Mouse (Mus musculus) liver, adult 2 months (tissue): ENCODE measurements around the gene Slc26a10. TPM values are rescaled to one million over a fixed set of nuclear protein-coding genes. Genes with fewer than 3 reads are reported as not detected.

Source experiments
- DNase-seq: peaks from one replicate; pipeline ENCODE4 v3.0.0-alpha.2; 2011; ENCODE audit warnings: low read depth, low spot score; ENCODE audit errors: extremely low read depth
- H3K27ac ChIP-seq: fragments of 200-500 bp; replicated peaks from 2 replicates; pipeline ENCODE4 v1.5.1; 2012; ENCODE audit warnings: low read depth, mild to moderate bottlenecking, control low read depth, inconsistent platforms, low read length; ENCODE audit not compliant: insufficient read depth
- H3K27me3 ChIP-seq: fragments of 200-500 bp; 2 replicates; pipeline ENCODE4 v1.6.1; 2012; ENCODE audit warnings: mild to moderate bottlenecking, moderate library complexity, low read length, inconsistent platforms; ENCODE audit not compliant: control insufficient read depth, insufficient read depth
- H3K36me3 ChIP-seq: fragments of 200-500 bp; 2 replicates; pipeline ENCODE4 v1.6.1; 2012; ENCODE audit warnings: low read length, inconsistent platforms; ENCODE audit not compliant: control insufficient read depth, insufficient read depth
- H3K4me1 ChIP-seq: fragments of 200-500 bp; 2 replicates; pipeline ENCODE4 v1.6.1; 2011; ENCODE audit warnings: low read length; ENCODE audit not compliant: control insufficient read depth, insufficient read depth
- H3K4me3 ChIP-seq: fragments of 200-500 bp; 2 replicates; pipeline ENCODE4 v1.5.1; 2011; ENCODE audit warnings: low read depth, mild to moderate bottlenecking, control low read depth, low read length, moderate library complexity; ENCODE audit not compliant: insufficient read depth
- H3K79me2 ChIP-seq: fragments of 200-500 bp; 2 replicates; pipeline ENCODE4 v1.6.1; 2012; ENCODE audit warnings: inconsistent platforms, mild to moderate bottlenecking, low read length, moderate library complexity; ENCODE audit not compliant: control insufficient read depth, insufficient read depth
- H3K9ac ChIP-seq: fragments of 200-500 bp; 2 replicates; pipeline ENCODE4 v1.6.1; 2012; ENCODE audit warnings: low read depth, mild to moderate bottlenecking, control low read depth, inconsistent platforms, low read length
- CTCF ChIP-seq: fragments of 200-500 bp; IDR thresholded peaks from 2 replicates; pipeline ENCODE4 v1.5.1; 2011; ENCODE audit warnings: low read depth, low read length, control low read depth
- POLR2A ChIP-seq: fragments of 200-500 bp; IDR thresholded peaks from 2 replicates; pipeline ENCODE4 v1.6.1; 2011; ENCODE audit warnings: low read length, control low read depth; ENCODE audit not compliant: insufficient read depth; ENCODE audit errors: extremely low read depth
- WGBS: fragments of 180-500 bp; shearing (Covaris S2); methylation state at CpG from one replicate; pipeline ENCODE4 v1.1.7; 2018; 5-methylcytosine and 5-hydroxymethylcytosine counted together
- polyA plus RNA-seq: library from polyadenylated mRNA; depleted of rRNA; stranded (reverse); fragments of >200 nt; gene quantifications from 2 replicates; pipeline ENCODE4 v1.2.3, GENCODE M21; 2012
- total RNA-seq: library from RNA; depleted of rRNA; stranded (reverse); fragments of >200 nt; gene quantifications from 2 replicates; pipeline ENCODE4 v1.2.3, GENCODE M21; 2014

The Slc26a10 gene
- total and polyA plus RNA-seq, 2 experiments: 3.1 to 4.1 TPM

DNA sequence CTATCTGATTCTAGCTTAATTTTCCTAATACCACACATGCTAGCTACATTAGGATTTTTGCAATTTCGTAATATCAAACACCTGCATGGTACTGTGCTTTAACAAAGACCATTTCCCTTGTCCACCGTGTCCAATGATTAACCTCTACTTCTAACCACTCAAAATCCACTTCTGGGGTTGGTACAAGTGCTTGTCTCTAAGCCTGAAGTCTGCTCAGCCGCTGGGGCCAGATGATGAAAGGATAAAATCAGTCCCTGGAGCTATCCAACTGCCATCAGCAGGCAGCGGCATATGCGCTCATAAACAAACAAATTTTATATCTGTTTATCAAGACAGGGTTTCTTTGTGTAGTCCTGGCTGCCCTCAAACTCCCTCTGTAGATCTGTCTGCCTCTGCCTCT is 24.1 kb upstream of the Slc26a10 start:
- H3K4me3 ChIP-seq: no peak overlapping the region
- H3K79me2 ChIP-seq: no peaks in the 10 kb centered on the region
- DNase-seq: no peak
- H3K36me3 ChIP-seq: peaks cover 17% of the 10 kb centered on the region
- H3K4me1 ChIP-seq: no peaks in the 10 kb centered on the region
- H3K9ac ChIP-seq: no peak overlapping the region
- no peaks in the 10 kb centered on the region for H3K27me3 ChIP-seq
- no peak overlapping the region for H3K27ac ChIP-seq
- no peak for TF ChIP-seq CTCF
- 86% methylated on average over 5 of the region's 5 CpGs for WGBS

DNA sequence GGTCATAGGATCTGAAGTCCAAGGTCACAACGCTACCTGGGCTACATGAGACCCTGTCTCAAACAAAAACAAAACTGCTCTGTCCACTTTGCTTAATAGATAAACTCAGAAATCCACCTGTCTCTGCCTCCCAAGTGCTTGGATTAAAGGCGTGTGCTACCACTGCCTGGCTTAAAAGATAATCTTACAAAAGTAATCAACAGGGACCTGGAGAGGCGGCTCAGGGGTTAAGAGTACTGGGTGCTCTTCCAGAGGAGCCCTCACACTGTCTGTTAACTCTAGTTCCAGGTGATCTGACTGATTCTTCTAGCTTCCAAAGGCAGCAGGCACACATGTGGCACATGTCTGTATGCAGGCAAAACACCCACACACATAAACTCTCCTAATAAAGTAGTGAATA is 22.7 kb upstream of the Slc26a10 start:
- Histone ChIP-seq H3K9ac (no peak overlapping the region), H3K4me3 (no peak overlapping the region), H3K27ac (no peak overlapping the region)

DNA sequence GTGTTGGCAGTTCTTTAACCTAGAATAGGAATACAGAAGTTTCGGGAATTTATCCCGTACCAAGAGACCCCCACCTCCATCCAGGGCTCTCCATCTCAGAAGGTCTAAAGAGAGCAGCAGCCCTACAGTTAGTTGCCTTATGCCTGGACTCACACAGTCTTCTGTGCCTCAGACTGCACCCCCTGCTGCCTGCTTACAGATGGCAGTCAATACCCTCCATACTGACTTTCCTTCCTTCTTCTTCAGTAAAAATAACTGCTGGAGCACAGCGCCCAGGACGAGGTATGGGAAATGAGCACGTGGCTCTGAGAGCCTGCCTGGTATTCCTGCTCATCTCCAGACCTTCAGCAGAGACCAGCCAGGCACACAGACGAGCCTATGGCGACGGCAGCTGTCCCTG is 19.8 kb upstream of the Slc26a10 start:
- 87% methylated on average over 8 of the region's 8 CpGs for WGBS
- no peak overlapping the region for H3K9ac ChIP-seq
- no peaks in the 10 kb centered on the region for H3K79me2 ChIP-seq
- H3K36me3 ChIP-seq: peaks cover 13% of the 10 kb centered on the region; the same call in 1 of the 2 replicates
- no peaks in the 10 kb centered on the region for H3K4me1 ChIP-seq
- no peaks in the 10 kb centered on the region for H3K27me3 ChIP-seq
- H3K27ac ChIP-seq: no peak overlapping the region
- no peak overlapping the region for H3K4me3 ChIP-seq
- no peak for DNase-seq
- TF ChIP-seq POLR2A (no peak), CTCF (no peak)

More for the DNA sequence above, 22.7 kb upstream of the Slc26a10 start:
- Histone ChIP-seq H3K36me3 (peaks cover 17% of the 10 kb centered on the region), H3K4me1 (no peaks in the 10 kb centered on the region), H3K79me2 (no peaks in the 10 kb centered on the region), H3K27me3 (no peaks in the 10 kb centered on the region)
- TF ChIP-seq POLR2A (no peak), CTCF (no peak)
- no peak for DNase-seq
- 80% methylated on average over 3 of the region's 3 CpGs for WGBS

DNA sequence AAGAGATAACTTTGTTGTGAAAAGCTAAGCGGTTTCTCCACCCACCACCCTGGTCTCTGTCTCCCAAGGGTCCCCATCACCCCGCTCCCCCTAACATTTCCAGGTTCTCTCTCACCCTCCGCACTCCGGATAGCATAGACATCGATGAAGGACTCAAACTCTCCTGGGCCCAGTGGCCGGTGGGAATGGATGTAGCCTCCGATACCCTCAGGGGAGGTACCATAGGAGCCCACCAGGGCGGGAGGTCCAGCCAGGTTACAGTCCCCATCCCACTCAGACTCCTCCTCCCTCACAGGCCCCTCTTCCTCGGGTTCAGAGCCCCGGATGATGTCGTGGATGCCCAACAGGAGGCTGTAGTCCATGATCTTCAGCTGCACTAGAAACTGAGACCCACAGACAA is 19.0 kb upstream of the Slc26a10 start:
- no peak overlapping the region for H3K4me3 ChIP-seq
- WGBS: 91% methylated on average over 11 of the region's 11 CpGs

DNA sequence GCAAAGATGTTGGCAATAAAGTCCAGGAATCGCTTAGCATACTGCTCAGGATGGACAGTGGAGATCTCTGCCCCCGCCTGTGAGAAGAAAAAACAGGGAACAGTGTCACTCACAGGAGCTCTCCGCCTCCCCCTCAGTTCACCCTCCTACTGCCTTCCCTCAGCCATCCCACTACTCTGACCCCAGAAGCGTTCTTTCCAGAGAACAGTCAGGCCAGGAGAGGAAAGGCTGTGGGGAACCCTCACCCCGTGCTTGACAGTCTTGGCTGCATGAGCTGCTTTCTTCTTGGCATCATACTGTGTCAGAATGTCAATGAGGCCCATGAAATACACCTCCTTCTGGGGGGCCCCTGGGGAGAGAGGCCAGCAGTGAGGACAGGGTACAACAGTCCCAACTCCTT is 18.6 kb upstream of the Slc26a10 start:
- Histone ChIP-seq H3K4me3 (no peak overlapping the region), H3K36me3 (peaks cover 8% of the 10 kb centered on the region; the same call in 1 of the 2 replicates), H3K79me2 (no peaks in the 10 kb centered on the region), H3K27ac (no peak overlapping the region), H3K4me1 (no peaks in the 10 kb centered on the region), H3K27me3 (no peaks in the 10 kb centered on the region), H3K9ac (no peak overlapping the region)
- TF ChIP-seq POLR2A: no peak
- TF ChIP-seq CTCF: no peak
- no peak for DNase-seq
- WGBS: 85% methylated on average over 5 of the region's 5 CpGs

More for the DNA sequence above, 19.0 kb upstream of the Slc26a10 start:
- H3K9ac ChIP-seq: no peak overlapping the region
- peaks cover 8% of the 10 kb centered on the region; the same call in 1 of the 2 replicates for H3K36me3 ChIP-seq
- H3K4me1 ChIP-seq: no peaks in the 10 kb centered on the region
- H3K27ac ChIP-seq: no peak overlapping the region
- DNase-seq: no peak
- H3K27me3 ChIP-seq: no peaks in the 10 kb centered on the region
- TF ChIP-seq POLR2A (no peak), CTCF (no peak)
- no peaks in the 10 kb centered on the region for H3K79me2 ChIP-seq

DNA sequence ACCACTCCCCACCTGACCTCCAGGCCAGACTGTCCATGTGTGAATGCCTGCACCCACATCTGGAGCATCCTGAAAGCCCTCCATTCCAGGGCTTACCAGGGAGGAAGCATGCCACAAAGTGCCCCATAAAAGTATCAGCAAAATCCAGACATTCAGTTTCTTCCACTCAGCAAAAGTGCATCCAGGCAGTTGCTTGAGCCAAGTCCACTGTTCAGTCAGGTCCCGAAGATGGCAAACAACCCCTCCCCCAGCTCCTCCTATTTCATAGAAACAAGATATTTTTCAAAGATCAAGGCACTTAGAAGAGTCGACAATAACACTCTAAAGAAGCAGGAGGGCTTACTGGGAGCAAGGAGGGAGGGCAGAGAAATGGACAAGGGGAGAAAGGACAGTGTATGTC is 18.0 kb upstream of the Slc26a10 start:
- Histone ChIP-seq H3K4me1 (no peaks in the 10 kb centered on the region), H3K79me2 (no peaks in the 10 kb centered on the region), H3K36me3 (peaks cover 8% of the 10 kb centered on the region; the same call in 1 of the 2 replicates)

More for the DNA sequence above, 18.0 kb upstream of the Slc26a10 start:
- no peak for DNase-seq
- Histone ChIP-seq H3K4me3 (no peak overlapping the region), H3K9ac (no peak overlapping the region), H3K27ac (no peak overlapping the region), H3K27me3 (no peaks in the 10 kb centered on the region)
- no peak for TF ChIP-seq POLR2A
- TF ChIP-seq CTCF: no peak
- 59% methylated on average over 2 of the region's 2 CpGs for WGBS
